Mouse (Mus musculus) left cerebral cortex, postnatal 4 days (tissue): ENCODE data around the gene Noc3l. TPM values are rescaled to one million over a fixed set of nuclear protein-coding genes. Genes with fewer than 3 reads are reported as not detected.

Source experiments
- DNase-seq: peaks from one replicate; pipeline ENCODE4 v3.0.0-alpha.2; 2022
- intact Hi-C: fragments of 180-260 bp; cut with DNase I; formaldehyde crosslinking; loops from one replicate; pipeline ENCODE4 v1.15.1; 2025
- total RNA-seq, 2 experiments: library from RNA; stranded (reverse); gene quantifications; 2 replicates each; pipeline ENCODE4 v1.2.3; 2021

Gene Noc3l
- 10 to 100 TPM; 14.7 to 16.5 TPM for total RNA-seq

DNA sequence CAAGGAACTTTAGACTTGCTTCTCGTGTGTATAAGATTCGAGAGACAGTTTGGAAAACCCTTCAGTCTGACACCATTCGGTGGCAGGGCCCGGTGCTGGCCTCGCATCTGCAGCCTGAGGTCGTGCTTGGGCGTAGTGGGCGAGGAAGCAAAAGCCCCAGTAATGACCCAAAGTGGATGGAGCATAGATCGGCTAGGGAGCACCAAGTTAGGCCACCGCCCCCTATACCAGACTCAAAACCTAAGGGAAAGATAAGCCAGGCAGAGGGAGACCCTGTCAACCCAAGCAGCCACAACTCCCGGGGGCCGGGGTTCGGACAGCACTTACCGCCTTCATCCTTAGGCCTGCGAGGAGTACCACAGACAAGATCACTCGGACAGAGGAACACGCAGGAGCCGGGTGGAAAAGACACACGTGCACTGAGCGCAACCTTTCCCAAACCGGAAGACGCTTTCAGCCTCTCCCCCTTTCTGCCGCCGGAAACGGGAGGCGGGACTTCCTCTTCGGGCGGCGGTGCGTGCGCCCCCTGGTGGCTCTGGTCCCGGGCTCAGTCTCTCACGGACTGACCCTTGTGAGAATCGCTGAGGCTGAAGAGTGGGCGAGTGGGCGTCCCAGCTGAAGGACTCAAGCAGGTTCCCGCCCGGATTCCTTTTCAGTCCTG lies at the start of gene Noc3l:
TSS of gene Noc3l (minus strand) at position 472 of the 661 bp plus-strand sequence.
- intact Hi-C loops = no loop called here
- peak; percentile 96 for DNase-seq

DNA sequence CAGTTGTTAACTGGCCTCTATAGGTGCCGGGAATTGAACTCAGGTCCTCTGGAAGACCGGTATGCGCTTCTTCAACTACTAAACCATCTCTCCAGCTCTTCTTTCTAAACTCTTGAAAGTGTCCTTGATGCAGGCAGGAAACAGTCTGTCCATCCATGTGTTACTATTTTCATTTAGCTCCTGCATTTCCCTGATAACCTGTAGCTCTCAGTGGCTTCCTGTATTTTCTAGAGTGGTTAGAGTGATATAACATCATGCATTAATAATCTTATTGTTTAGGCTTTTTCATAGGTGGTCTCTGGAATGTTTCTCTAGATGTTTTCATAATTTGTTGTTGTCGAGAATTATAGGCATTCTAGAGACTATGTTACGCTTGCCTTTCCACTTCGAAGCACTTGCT lies 43.5 kb upstream of the Noc3l start:
- intact Hi-C loops = no loop called here

DNA sequence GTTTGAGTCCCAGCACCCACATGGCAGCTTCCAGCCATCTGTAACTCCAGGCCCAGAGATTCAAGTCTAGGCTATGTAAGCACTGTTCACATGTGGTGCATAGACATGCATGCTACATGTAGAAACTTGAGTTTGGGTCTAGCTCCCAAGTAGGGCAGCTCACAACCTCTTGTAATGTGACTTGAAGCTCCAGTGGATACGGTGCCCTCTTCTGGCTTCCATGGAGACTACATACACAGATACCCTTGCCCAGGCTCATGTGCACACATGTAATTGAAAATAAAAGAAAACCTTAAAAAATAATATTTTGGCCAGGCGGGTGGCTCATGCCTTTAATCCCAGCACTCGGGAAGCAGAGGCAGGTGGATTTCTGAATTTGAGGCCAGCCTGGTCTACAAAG lies 39.2 kb upstream of the Noc3l start:
- intact Hi-C loops = no loop called here
- no peak for DNase-seq

More for the DNA sequence above, 43.5 kb upstream of the Noc3l start:
- no peak for DNase-seq

DNA sequence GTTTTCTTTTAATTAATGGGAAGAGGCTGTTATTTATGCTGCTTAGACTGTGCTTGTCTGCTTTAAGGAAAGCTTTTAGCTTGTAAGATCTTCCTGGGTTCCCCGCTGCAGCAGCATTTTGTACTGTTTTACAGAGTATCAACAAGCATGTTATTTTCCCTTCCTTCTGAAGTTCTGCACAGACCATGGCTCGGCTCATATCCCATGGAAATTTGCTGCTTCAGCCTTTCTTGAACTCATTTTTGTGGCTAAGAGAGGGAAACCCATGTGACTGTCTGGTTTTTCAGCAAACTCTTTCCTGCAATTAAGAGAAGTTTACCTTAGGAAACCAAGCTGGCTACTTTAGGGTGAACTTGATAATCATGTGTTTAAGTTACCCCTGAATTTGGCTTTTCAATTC lies 27.3 kb upstream of the Noc3l start:
- intact Hi-C loops = no loop called here
- DNase-seq = no peak

DNA sequence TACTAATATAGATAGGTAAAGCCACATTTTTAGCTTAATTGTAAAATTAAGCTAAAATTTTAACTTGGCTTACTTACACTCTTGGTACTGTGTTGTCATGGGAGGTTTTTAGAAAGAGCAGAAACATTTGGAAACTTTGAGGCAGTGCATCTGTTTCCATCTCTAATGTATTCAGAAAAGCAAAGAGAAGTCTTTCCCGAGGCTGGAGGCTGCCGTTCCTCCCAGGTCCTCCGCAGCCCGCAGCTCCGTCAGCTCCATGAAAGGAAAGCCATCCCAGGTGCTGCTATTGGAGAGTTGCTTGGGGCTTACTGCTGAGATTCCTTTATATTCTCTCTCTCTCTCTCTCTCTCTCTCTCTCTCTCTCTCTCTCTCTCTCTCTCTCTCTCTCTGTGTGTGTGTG lies 25.8 kb upstream of the Noc3l start:
- intact Hi-C loops = no loop called here
- no peak for DNase-seq

DNA sequence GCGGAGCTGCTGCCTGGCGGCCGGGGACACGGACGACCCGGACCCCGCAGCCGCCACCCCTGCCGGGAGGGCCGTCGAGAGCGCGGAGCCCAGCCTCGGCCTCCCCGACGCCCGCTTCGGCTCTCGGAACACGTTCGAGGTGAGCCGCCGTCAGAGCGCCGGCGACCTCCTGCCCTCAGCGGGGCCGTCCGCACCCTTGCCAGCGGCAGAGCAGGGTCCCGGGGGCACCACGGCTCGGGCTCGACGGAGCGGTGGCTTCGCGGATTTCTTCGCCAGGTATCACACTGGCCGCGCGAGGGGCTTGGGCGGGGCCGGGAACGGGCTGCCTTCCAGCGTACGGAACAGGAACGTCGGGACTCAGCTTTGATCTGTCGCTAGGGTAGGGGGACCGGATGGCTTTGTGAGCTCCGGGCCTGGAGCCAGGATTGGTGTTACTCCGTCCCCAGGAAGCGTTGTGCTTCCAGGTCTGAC lies 18.2 kb upstream of the Noc3l start:
- intact Hi-C loops = no loop called here
- DNase-seq = peak; percentile 77

DNA sequence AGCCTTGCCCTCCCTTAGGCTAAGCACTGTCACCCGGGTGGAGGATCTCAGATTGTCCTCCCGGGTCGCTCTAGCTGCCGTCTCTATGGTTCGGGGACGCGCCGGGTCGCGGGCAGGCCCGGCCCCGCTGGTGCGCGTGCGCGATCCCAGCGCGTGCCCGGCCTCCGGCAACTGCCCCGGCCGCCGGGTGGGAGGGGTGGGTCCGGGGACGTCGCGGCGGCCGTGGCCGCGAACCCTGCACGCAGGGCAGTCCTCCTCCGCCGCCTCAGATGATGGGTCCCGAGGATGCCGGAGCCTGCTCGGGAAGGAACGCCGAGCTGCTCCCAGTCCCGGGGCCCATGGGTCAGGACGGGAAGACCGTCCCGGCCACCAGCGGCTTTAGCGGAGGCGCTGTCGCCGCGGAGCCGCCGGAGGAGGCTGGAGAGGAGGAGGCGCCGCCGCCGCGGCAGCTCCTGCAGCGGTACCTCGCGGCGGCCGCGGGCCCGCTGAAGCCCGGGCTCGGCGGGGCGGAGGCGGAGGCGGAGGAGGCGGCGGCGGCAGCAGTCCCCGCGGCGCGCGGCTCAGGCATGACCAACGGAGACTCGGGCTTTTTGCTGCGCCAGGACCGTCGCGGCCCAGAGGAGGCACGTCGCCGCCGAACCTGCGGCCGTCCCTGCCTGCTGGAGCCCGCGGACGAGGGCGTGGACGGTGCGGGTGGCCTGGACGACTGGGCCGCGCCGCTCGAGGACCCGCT lies 17.6 kb upstream of the Noc3l start, which contains the start of gene Tbc1d12:
TSS of gene Tbc1d12 (plus strand) at position 142 of the 733 bp plus-strand sequence.
- intact Hi-C loops = no loop called here
- DNase-seq = peak; percentile 94

DNA sequence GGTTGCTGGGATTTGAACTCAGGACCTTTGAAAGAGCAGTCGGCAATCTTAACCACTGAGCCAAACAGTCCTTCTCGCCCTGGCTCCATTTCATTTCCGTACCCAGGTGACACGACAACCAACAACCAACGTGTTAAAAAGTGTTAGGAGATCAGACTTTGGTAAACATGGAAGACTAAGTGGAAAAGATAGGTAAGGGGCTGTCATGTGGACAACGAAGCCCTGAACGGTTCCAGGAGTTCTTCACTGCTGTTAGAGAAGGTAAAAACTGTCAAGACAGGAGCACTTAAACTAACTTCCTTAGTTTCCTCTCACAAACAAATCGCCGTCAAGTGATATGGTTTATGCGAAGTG lies 17.0 kb upstream of the Noc3l start:
- peak; percentile 2 for DNase-seq
- intact Hi-C loops = no loop called here

DNA sequence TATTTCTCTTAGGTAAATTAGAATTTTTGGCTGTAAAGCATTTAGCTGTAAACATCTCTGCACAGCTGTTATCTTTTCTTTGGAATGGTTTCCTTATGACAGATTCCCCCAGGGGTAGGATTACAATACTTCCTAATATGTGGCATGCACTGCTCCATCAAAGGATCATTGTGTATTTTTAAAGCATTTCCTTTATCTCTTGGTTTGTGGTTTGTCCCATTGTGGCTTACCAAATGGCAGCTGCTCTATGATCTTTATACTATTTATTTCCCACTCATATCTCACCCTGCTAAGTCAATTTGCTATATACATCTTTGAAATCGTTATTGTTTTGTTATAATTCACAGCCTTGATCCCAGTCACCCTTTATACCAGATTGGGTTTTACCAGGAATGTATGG lies 14.2 kb upstream of the Noc3l start:
- intact Hi-C loops = no loop called here
- no peak for DNase-seq

DNA sequence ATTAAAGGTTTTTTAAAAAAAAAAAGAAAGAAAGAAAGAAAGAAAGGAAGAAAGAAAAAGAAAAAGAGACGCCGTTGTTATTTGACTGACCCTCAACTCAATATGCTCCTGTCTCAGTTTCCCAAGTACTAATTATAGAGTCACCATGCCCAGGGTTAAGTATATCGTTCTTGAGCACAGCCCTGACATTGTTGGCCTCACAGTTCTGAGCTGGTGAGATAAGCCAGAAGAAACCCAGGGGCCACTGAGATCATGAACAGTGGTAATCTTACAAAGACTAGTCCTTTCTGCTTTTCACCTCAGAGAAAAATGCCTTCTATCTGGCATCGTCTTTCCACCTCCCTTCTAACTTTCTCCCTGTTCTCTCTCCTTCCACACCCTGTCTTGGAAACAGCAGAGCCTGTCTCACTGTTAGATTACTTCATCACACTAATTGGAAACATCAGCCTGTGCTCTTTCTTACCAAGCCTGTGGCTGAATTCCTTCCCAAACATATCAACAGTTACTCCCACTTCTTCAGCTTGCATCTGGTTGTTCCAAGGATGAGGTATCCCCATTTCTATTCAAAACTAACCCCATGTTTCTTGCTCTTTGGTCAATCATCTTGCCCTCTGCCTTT lies 1.3 kb upstream of the Noc3l start:
- intact Hi-C loops = no loop called here
- no peak for DNase-seq

DNA sequence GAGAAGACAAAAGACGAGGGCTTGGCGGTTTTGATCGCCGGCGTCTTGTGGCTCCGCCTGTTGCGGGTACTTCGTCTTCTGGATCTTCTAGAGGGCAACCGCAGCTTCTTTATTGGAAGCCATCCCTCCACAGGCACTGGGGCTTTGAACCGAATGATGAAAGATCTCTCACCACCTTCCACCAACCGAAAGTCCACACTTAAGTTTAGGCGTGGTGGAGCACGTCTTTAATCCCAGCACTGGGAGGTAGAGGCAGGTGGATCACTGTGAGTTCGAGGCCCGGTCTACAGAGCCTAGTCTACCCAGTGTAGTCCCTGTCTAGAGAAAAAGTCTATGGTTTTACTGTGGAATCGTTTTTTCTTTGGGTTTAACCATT lies 378 bp upstream of the Noc3l start:
- DNase-seq = no peak
- intact Hi-C loops = no loop called here

DNA sequence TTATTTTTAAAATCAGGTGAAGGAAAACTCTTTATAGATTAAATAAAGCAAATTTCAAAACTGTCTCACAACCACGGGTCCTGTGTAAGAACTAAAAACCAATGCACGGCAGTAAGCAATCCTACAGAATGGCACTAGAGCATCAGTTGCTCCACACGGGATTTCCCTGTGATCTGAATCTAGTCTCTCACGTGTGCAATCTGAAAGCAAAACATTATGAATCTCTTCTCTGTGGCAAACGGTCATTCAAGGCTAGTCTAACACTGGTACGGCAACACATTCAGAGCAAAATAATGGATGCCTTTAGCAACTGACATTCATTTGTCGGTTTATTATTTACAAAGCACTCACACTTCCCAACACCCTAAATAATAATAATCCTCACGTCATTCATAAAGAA lies 846 bp downstream of the Noc3l start:
- intact Hi-C loops = no loop called here
- DNase-seq = no peak

DNA sequence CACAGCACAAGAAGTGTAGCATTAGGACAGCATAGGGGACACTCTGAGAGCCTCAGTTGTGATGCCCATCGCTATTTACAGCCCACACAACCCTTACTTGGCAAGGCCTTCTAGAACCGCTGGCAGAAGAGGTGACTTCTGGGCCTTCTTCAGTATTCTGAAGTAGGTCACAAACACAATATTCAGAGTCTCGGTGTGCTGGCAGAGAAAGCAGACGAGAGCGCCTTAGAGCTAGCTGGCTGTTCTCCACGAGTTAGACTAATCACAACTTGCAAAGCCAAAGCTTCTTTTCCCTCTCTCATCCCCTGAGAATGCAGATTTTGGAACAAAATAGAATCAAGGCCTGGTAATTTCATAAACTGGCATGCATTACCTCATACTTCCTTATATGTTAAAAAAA lies 20.2 kb downstream of the Noc3l start:
- DNase-seq = no peak

DNA sequence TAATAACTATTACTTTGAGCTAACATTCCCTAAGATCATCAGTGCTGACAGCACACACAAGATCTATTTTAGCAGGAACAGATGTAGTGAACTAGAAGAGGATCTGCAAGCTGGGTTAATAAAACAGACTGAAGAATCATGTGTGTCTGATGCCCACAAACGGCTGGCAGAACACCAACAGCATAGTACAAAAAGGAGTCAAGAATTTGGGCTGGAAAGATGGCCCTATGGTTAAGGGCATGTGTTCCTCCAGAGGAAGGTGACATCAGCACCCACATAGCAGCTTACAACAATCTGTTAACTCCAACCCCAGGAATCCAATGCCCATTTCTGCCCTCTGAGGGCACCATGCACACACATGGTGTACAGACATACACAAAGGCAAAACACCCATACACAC lies 20.7 kb downstream of the Noc3l start:
- intact Hi-C loops = no loop called here
- DNase-seq = no peak

More for the DNA sequence above, 20.2 kb downstream of the Noc3l start:
- intact Hi-C loops = no loop called here

DNA sequence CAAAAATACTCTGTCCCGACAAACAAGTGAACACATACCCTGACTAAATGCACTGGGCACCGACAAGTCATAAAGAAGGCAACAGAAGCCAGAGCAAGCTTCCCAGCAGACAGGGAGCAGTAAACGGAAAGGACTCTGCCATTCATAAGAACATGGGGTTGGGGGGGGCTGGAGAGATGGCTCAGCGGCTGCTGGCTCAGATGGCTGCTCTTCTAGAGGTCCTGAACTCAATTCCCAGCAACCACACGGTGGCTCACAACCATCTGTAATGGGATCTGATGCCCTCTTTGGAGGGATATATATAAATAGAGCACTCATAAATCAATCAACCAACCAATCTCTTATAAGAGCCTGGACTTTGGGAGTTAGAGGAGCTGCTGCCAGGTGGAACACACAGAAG lies 22.5 kb downstream of the Noc3l start:
- intact Hi-C loops = no loop called here
- no peak for DNase-seq

DNA sequence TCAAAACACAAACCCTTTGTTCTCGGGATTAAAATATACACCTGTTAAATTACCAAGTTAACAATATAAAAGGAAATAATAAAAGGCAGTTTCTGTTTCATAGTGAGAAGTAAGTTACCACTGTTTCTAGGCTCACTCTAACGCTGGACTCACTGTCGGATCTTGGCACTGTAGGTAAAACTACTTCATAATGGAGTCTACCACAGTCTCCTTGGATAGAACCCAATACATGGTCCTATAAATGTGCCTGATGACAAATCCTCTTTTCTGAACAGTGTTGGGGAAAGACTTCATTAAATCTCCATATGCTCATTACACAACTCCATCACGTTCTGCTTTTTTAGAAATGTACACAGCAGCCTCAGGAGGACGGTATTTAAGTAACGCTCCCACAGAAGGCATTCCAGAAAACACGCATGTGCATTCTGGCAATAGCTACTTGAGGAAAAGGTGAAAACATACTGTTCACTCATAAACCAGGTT lies 25.4 kb downstream of the Noc3l start:
- DNase-seq = no peak
- intact Hi-C loops = no loop called here

DNA sequence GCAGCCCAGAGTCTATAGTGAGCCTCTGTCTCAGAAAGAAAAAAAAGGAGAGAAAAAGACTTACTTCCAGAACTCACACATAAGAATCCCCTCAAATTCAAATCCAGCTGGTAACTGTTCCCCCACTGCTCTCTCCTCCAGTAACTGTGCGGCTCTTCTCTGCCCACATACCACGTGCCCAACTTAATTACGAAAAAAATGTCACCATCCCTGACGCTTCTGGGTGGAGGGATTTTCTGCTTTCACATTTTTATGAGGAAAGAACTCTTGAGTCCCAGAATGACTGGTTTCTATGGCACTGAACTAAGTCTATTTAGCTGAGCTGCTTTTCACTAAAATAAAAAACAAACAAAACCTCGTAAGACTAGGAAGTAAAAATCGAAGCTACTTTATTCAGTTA lies 31.3 kb downstream of the Noc3l start:
- DNase-seq = no peak
- intact Hi-C loops = no loop called here

DNA sequence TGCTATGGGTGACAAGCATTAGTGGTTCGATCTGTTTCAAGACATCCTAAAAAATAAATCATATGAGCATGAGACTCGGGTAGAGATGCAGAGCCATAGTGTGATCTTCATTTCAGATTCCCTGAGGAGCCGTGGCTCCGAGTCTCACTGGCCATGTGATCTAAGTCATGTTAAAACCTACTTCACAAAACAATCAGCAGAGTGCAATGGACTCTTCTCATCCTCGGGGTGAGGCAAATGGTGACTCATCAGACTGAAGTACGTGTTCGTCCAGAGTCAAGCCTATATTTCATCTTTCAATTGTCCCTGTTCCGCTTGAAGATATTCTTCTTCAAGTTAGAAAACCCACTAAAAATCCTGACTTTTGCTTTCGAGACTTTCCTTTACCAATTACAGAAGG lies 35.5 kb downstream of the Noc3l start:
- intact Hi-C loops = no loop called here
- DNase-seq = no peak

DNA sequence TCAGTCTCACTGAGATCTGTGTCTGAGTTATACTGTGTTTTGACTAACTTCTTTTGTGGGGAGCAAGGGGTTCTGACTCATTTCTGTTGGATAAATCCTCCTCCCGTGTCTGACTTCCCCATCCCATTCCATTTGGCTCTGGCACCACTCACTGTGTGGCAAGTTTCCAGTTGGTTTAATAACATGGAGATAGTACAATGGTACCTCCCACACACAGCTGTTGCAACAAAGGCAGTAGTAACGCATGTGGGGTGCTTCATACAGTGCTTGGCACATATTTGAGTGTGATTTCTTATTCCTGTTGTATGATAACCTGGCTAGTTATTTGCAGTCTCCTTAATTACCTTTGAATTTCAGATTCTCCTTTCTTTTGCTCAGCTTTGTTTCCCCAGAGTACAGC lies 40.2 kb downstream of the Noc3l start:
- intact Hi-C loops = loop anchor here (5.0 kb wide), 2 partner anchors 212 to 357 kb away; no protein-coding TSS in a partner anchor
- no peak for DNase-seq

DNA sequence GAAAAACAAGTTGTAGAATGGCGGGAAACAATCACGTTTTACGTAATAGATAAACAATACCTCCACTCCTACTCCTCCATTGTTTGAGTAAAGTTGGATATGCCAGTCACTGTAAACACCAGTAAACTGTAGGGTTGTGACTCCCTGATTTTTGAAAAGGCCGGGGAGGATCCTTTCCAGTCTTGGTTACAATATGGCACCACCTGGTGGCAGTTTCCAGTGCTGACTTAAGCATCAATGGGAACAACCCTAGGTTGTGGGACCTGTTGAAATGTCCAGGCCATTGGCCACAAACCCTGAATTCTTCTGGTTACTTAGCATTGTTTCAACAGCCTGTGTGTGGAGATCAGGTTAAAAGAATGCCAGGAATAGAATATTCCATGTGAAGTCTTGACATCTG lies 43.5 kb downstream of the Noc3l start:
- peak; percentile 63 for DNase-seq
- intact Hi-C loops = loop anchor here (5.0 kb wide), 2 partner anchors 208 to 353 kb away; no protein-coding TSS in a partner anchor

DNA sequence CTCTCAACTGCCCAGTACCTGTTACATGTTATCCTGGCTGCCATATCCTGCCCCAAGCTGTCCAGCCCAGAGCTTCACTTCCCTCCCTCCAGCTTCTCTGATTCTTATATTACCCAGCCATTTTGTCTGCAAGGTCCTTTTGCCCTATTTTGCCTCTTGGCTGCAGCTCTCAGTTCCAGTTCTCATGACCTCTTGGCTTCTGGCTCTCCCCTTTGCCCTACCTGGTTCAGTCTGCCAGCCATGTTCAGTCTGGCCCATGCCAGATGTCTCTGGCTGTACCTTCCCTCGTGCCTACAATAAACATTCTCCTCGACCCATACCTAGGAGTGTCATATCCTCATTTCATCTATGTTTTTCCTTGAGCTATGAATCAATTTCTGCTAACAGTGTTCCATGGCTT lies 52.7 kb downstream of the Noc3l start:
- no peak for DNase-seq
- intact Hi-C loops = no loop called here

DNA sequence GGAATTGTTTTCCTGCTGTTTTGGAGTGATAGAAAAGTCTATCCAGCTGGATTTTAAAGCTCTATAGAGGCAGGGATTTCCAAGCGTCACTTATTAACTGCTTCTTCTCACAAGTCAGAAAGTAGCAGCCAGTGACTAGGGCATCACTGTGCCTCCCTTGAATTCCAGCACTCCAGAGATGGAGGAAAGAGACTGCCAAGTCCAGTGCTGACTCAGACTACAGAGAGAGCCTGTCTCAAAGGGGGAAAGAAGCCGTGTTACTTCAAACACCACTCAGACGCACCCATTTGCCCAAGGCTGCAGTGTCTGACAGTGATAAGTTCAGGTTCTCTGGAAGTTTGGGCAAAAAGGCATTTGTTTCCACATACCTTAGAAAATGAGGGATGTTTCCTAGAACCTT lies 58.6 kb downstream of the Noc3l start:
- DNase-seq = no peak
- intact Hi-C loops = no loop called here
